Mouse (Mus musculus) layer of hippocampus, adult 2 months (tissue): ENCODE measurements at regions not wholly inside any gene's neighbourhood (a gene's known extent, or its start where the extent isn't known, plus 50 kb on each side); places are given as distances from the start of the nearest gene placed in this dataset.
"Not testable (repeated sequence)": the region's sequence is repeated elsewhere in the genome, so short reads cannot be mapped to it uniquely, and the experiment has no call there.

ENCODE experiments used
- DNase-seq, 2 experiments: peaks; one replicate each; pipeline ENCODE4 v3.0.0; 2022; ENCODE audit warnings: low spot score in 2 of 2
- H3K27ac ChIP-seq: fragments of 200-600 bp; 2 replicates; pipeline ENCODE4 v1.8.1; 2022
- H3K4me3 ChIP-seq: fragments of 200-600 bp; 2 replicates; pipeline ENCODE4 v1.8.1; 2022; ENCODE audit warnings: mild to moderate bottlenecking
- CTCF ChIP-seq: fragments of 200-600 bp; conservative IDR thresholded peaks from 2 replicates; pipeline ENCODE4 v1.8.1; 2022; ENCODE audit warnings: antibody characterized with exemption, mild to moderate bottlenecking, moderate library complexity

- TF ChIP-seq CTCF, result no peak
- Histone ChIP-seq H3K27ac (peak overlapping the region; percentile 58; the same call in 1 of the 2 replicates), H3K4me3 (no peak overlapping the region)
- peak in 1 of 2 experiments; percentile 7 for DNase-seq
Measured at GRCm38 (mm10) chr17:54753396-54753994, 454.7 kb upstream of the Slc5a7 start.

GRCm38 (mm10) chr17:54752917-54753316 is 454.1 kb upstream of the Slc5a7 start:
- DNase-seq, result no peak
- Histone ChIP-seq H3K27ac (peak overlapping the region; percentile 58; the same call in 1 of the 2 replicates), H3K4me3 (no peak overlapping the region)
- no peak for TF ChIP-seq CTCF

- Histone ChIP-seq H3K27ac (no peak overlapping the region), H3K4me3 (no peak overlapping the region)
- DNase-seq, result no peak
- TF ChIP-seq CTCF, result no peak
Measured at GRCm38 (mm10) chr17:54735836-54736235, 437.0 kb upstream of the Slc5a7 start.

DNA sequence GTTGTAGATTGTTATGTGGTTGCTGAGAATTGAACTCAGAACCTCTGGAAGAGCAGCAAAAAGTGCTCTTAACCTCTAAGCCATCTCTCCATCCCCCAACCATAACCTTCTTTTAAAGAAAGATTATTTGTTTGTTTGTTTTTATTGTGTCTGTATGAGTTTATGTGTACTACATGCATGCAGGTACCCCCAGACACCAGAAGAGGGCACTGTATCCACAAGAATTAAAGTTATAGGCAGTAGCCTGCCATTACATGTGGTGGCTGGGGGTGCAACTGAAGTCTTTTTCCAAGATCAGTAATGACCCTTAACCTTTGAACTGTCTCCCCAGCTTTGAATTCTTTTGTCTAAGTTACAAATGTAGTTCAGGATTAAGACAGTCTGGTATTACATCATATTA is 428.8 kb upstream of the Slc5a7 start:
- TF ChIP-seq CTCF, result peak; percentile 44

GRCm38 (mm10) chr17:54726693-54727092 is 427.9 kb upstream of the Slc5a7 start:
- DNase-seq, result no peak
- no peak overlapping the region for H3K4me3 ChIP-seq
- TF ChIP-seq CTCF, result no peak
- H3K27ac ChIP-seq, result no peak overlapping the region

More for the DNA sequence above, 428.8 kb upstream of the Slc5a7 start:
- H3K4me3 ChIP-seq, result no peak overlapping the region
- no peak for DNase-seq
- H3K27ac ChIP-seq, result no peak overlapping the region

GRCm38 (mm10) chr17:54713026-54713425 is 414.2 kb upstream of the Slc5a7 start:
- TF ChIP-seq CTCF, result no peak
- DNase-seq, result no peak
- Histone ChIP-seq H3K27ac (no peak overlapping the region), H3K4me3 (no peak overlapping the region)

DNA sequence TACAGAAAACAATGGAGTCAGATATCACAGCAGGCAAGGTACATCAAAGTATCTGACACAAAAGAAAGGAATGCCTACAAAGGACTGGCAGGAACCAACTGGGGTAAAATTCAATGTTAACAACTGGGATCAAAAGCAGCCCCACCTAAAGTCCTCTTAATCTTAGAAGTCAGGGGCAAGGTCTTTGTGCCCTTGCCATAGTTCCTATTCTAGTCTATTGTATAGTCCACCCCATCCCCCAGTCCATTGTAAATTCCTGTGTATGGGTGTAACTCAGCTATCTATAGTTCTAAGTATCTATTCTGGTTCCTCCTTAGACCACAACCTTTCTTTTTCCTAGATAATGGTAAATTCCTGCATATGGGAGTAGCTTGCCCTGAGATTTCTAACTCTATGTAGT is 409.0 kb upstream of the Slc5a7 start:
- not testable (repeated sequence) for H3K4me3 ChIP-seq, DNase-seq, H3K27ac ChIP-seq

GRCm38 (mm10) chr17:54701346-54702108 is 402.7 kb upstream of the Slc5a7 start:
- DNase-seq, result no peak
- TF ChIP-seq CTCF, result no peak
- Histone ChIP-seq H3K27ac (no peak overlapping the region), H3K4me3 (no peak overlapping the region)

- no peak for DNase-seq
- Histone ChIP-seq H3K27ac (no peak overlapping the region), H3K4me3 (no peak overlapping the region)
- no peak for TF ChIP-seq CTCF
Measured at GRCm38 (mm10) chr17:54694637-54695036, 395.8 kb upstream of the Slc5a7 start.

DNA sequence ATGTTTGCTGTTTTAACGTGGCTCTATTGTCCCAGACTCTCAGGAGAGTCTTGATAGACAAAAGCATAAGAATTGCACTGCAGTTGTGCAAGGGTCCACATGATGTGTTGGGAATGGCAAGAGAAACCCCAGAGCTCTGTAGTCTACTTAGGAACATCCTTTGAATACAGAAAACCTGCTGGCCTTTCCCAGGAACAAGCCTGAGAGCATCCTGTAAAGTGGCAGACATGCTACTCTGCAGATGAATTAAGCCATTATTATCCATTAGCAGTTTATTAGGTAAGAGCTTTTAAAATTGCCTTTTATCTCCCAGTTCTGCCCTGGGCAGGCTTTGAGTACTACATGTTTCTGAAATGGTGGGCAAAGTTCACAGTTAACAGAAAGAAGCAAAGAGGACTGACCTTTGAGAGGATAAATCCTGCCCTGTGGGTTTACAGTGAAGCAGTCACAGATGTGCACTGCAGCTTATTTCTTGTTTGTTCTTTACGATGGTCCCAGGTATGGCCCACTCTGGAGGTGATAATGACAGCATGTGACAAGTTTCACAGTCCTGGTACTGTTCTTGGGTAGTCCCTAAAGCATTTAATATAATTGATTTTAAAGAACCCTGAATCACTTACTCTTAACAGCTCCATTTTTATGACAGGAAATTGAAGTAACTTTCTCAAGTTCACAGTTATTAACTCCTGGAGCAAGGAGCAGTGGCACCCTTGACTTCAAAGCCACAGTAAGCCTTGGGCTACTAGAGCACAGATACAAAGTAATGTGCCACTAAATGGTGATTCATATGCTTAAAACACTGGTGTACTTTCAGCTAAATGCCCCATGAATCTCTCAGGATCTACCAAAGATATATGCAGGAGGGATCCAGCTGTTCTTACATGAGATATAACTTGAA is 386.6 kb upstream of the Slc5a7 start:
- Histone ChIP-seq H3K27ac (no peak overlapping the region), H3K4me3 (no peak overlapping the region)
- no peak for TF ChIP-seq CTCF
- DNase-seq, result no peak

- no peak for DNase-seq
- Histone ChIP-seq H3K4me3 (no peak overlapping the region), H3K27ac (no peak overlapping the region)
- no peak for TF ChIP-seq CTCF
Measured at GRCm38 (mm10) chr17:54678111-54678510, 379.3 kb upstream of the Slc5a7 start.

DNA sequence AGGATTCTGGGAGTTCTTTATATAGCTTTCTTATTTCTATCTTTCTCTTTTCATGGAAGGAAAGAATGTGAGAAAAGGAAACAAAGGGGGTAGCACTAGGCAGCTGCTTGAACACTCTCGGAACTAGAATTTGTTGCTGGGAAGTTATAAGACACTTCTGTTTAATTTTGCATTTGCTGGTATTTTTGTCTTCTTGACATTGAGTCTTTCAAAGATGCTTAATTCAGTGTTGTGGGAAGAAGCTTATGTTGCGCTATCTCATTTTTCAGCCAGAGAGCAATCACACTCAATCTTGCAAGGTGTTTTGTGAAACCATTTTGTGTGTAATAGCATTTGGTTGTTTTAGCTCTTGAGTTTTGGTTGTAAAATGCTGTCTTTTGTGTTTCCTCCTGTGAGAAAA is 370.7 kb upstream of the Slc5a7 start:
- Histone ChIP-seq H3K4me3 (no peak overlapping the region), H3K27ac (no peak overlapping the region)
- no peak for DNase-seq
- TF ChIP-seq CTCF, result no peak
